Mouse (Mus musculus) thymus, postnatal 4 days (tissue): ENCODE data around the gene Cxcl17.
"Not testable (repeated sequence)": the region's sequence is repeated elsewhere in the genome, so short reads cannot be mapped to it uniquely, and the experiment has no call there.

ENCODE experiments used
- DNase-seq: peaks from one replicate; pipeline ENCODE4 v3.0.0; 2021

The Cxcl17 gene

DNA sequence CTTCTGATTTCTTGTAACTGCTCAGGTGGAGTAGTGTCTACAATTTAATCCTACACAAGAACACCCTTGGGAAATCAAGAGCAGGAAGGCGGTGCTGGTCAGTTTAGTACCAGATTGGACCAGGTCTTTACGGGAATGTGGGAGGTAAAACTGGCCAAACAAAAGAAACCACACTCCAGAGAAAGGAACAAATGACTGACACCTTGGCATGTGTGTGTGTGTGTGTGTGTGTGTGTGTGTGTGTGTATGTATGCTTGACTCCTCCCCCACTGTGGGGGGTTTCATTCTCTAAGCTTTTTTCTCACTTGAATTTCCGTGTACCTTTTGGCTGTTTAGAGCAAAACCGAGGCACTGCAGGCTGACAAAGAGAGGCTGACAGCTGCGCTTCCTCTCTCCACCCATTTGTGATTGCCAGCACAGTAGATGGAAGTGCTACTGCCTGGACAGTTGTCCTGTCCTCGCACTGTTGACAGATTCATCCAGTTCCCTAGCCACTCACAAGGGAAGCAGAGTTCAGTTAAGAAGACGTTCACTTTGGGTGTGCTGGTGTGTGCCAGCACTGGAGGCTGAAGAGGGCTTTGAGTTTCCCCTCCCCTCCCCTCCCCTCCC is at the start of gene Cxcl17:
Gene Cxcl17 (minus strand): TSS at position 54 of the 609 bp plus-strand sequence.
- DNase-seq = no peak

- DNase-seq = not testable (repeated sequence)
Measured at GRCm38 (mm10) chr7:25462033-25462337, 49.3 kb upstream of the Cxcl17 start.

GRCm38 (mm10) chr7:25461336-25462032 is 48.8 kb upstream of the Cxcl17 start:
- not testable (repeated sequence) for DNase-seq

GRCm38 (mm10) chr7:25452103-25452502 is 39.4 kb upstream of the Cxcl17 start:
- no peak for DNase-seq

DNA sequence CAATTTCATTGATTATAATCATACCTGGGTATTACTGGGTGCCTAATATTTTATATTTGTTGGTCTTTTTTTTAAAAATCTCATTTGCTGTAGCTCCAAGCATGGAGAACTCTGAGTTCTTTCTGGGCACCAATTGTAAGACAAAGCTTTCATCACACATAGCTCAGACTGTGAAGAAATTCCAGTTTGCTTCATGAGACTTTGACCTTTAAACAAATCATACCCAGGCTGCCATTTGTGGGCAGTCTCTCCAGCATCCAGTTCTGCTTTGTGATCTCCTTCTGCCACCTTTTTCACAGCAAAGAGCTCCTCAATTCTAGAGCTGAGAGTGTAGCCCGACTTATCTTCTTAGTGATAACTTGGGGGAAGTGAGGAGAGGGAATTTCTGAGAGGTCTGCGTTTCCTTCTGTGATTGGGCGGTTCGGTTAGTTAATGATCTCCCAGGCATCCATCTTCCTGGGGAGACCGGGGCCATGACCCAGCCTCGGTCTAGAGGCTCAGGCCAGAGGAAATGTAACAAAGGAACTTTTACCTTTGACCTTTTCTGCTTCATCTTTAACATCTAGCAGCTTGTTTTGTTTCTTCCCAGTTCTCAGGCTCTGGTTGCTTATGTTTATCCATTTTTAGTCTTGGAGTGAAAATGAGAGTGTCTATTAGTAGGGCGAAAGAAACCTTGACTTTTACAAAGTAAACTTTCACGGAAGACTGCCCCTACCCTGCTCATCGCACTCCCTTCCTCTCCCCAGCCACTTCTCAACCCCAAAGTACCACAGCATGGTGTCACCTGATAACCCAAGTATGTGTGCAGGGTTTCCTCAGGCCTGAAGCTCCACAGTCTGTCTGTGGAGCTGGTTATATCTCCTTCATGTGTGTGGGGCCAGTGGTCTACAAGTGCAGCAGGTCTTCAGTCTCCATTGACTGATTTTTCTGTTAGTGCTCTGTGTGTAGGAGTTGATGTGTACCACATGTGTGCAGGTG is 37.5 kb upstream of the Cxcl17 start:
- no peak for DNase-seq

DNA sequence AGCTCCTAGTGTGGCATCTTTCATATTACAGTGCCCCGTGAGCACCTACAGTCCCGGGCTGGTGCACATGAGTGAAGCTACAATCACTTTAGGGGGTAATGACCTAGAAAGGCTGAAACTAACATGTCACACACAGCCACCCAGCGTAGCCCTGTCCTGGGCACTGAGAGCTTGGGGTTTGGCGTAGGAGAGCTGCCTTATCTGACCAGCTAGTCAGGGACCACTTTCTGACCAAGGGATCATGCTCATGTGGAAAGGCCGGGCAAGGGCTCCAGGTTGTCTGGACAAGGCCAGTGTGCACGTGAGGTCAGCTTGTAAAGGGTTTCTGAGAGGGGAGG is 28.1 kb upstream of the Cxcl17 start:
- DNase-seq = no peak

- no peak for DNase-seq
Measured at GRCm38 (mm10) chr7:25439978-25440815, 27.5 kb upstream of the Cxcl17 start.

DNA sequence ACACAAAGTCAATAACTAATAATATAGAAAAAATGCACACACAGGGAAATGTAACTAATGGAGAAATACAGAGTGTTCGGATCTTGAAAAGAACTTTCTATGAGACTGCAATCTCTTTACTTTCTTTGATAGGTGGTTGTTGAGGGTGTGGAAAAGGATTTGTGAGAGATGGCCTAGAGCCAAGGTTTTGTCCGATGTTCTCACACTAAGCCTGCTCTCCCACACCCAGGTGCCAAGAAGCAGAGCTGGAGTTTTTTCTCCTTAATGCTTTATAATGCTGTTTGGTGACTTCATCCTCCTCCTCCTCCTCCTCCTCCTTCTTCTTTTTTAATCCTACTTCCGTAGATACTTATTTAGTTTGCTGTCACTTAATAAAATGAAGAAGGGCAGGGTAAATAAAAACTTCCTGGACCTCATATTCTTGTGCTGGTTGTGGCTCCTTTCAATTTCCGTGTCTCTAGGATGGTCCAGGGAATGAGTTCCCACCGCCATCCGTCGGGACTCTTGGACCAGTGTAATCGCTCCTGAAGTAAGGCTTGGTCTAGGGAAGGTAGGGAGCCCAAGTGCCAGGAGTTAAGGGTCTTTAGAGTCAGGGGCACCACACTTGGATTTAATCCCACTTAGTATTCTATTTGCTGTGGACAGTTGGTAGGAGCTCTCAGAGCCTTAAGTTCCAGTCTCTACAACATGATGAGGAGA is 26.6 kb upstream of the Cxcl17 start:
- DNase-seq = no peak

GRCm38 (mm10) chr7:25436704-25437103 is 24.0 kb upstream of the Cxcl17 start:
- DNase-seq = no peak

DNA sequence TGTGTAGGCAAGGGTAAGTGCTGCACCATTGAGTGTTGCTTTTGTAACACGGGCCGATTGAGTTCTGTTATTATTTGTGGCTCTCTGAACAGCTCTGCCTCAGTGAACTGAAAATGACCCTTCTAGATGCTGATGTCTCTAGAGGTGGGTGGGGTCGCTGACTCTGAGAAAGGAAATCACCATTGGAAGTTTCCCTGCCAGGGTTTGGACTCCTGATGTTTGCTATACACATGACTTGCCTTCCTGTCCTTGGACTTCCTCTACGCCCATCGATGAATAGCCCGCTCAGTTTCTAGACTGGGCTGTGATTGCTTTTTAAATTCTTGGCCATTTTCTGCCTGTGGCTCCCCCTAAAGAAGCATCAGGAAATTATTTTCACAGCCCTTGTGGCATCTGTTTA is 23.5 kb upstream of the Cxcl17 start:
- DNase-seq = no peak

DNA sequence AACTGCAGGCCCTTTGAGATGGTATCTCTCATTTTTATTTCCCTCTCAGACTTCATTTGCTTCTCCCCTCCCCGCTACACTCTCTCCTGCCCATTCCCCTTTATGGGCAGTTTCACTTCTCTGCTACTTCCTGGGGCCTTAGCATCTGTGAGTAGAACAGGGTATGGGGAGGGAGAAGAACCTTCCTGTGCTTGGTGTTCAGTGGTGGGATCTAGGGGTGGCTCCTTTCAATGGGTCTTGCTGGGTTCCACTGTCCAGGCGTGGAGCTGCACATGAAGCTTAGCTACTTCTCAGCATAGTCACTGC is 22.8 kb upstream of the Cxcl17 start:
- no peak for DNase-seq

DNA sequence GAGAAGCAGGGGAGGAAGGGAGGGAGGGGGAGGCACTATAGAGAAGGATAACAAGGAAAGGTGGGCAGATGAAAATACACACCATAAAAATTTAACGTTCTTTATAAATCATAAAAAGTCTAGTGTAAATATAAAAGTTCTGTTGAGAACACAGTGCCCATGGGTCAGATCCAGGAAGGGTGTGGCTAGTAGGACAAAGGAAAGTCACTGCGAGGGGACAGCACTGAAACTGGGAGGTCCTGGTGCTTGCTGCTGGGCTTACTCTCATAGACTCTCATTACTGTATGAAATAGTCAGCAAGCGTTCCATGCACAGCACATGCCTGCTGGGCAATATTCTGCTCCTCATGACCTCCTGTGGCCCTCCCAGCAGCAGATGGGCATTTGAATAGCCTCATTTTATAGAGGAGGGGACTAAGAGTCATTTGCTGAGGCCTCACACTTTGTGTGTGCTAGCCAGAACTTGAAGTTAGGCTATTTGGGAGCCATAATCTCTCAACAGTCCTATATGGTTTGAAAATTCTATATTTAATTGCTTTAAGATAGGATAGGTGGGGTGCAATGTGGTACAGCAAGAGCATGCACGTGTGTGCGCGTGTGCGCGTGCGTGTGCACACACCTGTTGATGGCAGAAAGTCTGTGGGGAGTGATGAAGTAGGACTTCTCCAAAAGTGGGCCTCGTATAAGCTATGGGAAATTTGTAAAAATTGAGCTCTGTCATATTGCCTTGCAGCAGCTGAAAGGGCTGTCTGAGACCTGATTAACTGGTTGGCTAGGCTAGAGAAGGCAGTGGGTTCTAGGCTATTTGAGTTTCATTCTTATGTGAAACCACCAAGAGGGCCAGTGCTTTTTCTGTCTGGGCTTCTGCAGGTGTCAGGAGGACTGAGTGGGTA is 22.2 kb upstream of the Cxcl17 start:
- DNase-seq = no peak

DNA sequence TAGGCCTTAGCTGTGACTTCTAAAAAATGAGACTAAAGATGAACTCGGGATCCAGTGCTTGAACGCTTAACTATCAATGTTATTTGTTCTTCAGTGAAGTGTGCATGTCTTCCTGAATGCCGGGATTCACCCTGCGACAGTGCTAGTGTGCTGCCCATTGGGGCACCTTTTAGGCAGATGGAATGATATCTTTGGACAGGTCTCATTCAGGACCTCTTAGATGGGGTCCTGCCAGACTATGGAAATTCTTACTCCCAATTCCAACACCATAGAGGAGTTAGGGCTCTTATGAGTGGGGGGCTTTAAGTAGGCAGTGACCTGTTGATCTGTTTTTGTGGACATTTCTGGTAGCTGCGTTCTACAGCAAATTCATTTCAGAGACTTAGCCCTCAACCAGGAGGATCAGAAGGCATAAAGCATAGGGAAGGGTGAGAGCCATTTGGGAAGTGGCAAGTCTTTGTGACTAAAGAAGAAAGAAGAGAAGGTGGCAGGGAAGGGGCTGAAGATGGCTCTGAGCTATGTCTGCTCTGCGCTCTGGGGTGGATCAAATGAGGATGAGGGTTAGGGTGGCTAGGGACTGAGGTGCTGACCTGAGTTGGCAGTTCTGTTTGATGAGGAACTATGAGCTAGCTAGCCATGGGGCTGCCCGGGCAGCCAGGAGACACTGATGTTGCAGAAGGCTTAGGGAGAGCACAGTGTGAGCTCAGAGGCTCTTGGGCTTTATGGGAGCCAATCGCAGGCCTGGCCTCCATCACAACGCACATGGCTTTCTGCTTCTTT is 21.3 kb upstream of the Cxcl17 start:
- DNase-seq = no peak

DNA sequence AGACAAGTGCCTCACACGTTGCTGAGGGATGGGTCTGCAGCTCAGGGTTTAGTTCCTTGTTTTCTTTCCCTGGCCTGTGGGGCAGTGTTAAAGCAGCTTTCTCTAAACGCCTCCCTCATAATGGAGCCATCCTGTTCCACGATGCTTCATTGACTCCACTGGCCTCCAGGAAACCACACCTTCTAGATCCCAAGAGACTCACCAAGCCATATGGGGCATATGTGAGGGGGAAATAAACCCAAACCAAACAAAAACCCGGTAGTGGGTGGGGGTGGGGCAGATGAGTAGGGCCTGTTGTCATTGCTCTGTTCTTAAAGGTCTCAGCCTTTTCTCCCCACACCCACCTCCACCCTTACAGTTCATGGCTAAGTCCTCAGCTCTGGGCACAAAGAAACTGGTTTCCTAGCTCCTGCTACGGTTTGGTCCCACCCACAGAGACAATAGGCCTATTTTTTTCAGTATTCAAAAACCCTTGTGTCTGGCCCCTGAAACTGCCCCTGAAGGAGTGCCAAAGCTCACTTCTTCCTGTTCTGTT is 20.4 kb upstream of the Cxcl17 start:
- DNase-seq = no peak

GRCm38 (mm10) chr7:25432381-25432780 is 19.7 kb upstream of the Cxcl17 start:
- DNase-seq = no peak

DNA sequence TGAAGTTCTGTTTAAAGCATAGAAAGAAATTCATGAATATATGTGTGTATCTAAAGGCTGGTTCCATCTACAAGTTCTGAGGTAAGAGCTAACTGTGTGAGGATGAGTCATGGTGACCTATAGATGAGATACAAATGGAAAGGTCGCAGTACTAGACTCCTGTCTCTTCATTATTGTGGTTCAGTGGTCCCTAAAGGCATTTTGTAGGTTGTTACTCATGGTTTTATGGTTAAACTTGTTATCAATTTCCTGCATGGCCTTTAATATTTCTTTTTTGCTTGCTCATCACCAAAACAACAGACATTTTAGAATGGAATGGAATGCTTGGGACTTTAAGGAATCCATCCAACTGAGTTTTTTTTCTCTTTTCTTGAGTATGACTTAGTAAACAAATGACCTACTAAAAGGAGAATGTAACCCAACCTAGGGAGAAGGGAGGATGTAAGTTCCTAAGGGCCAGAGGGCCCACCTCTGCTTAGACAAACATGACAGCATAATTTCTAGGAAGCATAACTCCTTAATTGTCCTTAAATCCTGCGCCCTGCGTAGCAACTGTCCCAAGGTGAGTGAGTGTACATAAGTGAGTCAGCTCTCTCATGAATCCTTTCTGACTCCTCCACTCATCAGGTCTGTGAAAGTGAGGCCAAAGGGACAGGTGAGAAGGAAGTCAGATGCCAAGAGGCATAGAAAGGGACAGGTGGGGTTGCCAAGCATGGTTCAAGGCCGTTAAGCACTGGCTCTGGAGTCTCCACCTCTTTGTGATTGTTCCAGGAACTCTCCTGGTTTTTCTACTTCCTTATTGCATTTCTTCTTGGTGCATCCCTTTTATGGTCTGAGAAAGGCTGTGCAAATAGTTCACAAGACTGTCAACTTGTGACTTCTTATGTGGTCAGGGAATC is 17.4 kb upstream of the Cxcl17 start:
- no peak for DNase-seq

DNA sequence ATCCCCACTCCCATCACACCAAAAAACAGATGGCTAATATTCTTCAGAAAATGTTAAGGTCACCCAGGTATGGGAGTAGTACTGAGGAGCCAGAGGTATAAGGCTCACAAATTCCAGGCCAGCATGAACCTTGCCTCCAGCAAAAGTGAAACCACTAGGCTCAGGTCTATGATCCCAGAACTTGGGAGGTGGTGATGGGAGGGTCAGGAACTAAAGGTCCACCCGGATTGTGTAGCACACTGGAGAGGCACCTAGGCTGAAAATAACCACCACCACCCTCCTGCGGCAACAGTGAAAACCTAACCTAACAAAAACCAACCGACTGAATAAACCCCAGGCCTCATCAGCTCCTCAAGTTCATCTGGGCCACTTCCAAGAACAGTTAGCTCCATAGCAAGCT is 15.6 kb upstream of the Cxcl17 start:
- DNase-seq = no peak

GRCm38 (mm10) chr7:25427144-25427543 is 14.5 kb upstream of the Cxcl17 start:
- DNase-seq = no peak

DNA sequence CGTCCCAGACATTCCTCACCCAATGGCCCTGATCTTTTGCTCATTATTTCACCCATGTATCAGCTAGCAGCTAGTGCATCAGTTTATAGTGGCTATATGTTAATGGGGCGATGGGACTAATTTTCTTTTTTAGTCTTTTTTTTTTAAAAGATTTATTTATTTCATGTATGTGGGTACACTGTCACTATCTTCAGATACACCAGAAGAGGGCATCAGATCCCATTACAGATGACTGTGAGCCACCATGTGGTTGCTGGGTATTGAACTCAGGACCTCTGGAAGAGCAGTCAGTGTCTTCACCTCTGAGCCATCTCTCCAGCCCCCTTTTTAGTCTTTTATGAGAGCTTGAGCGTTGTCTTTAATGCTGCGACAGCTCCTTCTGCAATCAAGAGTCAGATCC is 13.7 kb upstream of the Cxcl17 start:
- DNase-seq = not testable (repeated sequence)
